Mouse (Mus musculus) stomach, postnatal 0 days (tissue): ENCODE data around the gene Gm5426. TPM values are rescaled to one million over a fixed set of nuclear protein-coding genes. Genes with fewer than 3 reads are reported as not detected.

Experiments used
- ATAC-seq: fragments of 200-750 bp; cut with Nextera tagmentation; 2 replicates; pipeline ENCODE4 v1.8.0; 2017; ENCODE audit not compliant: low FRiP score, low TSS enrichment
- DNase-seq: peaks from one replicate; pipeline ENCODE4 v3.0.0-alpha.2; 2016; ENCODE audit warnings: low spot score
- H3K27ac ChIP-seq: fragments of 300-500 bp; sonication (generic); replicated peaks from 2 replicates; pipeline ENCODE4 v1.5.1; 2014; ENCODE audit warnings: mild to moderate bottlenecking, control low read depth
- H3K27me3 ChIP-seq: fragments of 300-500 bp; sonication (generic); 2 replicates; pipeline ENCODE4 v1.6.1; 2014; ENCODE audit warnings: low read length; ENCODE audit not compliant: control insufficient read depth, insufficient read depth
- H3K36me3 ChIP-seq: fragments of 300-500 bp; sonication (generic); 2 replicates; pipeline ENCODE4 v1.6.1; 2014; ENCODE audit warnings: low read length, mixed read lengths; ENCODE audit not compliant: control insufficient read depth, insufficient read depth
- H3K4me1 ChIP-seq: fragments of 300-500 bp; sonication (generic); replicated peaks from 2 replicates; pipeline ENCODE4 v1.6.1; 2014; ENCODE audit warnings: antibody characterized with exemption; ENCODE audit not compliant: control insufficient read depth, insufficient read depth
- H3K4me2 ChIP-seq: fragments of 300-500 bp; sonication (generic); replicated peaks from 2 replicates; pipeline ENCODE4 v1.6.1; 2014; ENCODE audit warnings: low read depth, mild to moderate bottlenecking, control low read depth, moderate library complexity
- H3K4me3 ChIP-seq: fragments of 300-500 bp; sonication (generic); 2 replicates; pipeline ENCODE4 v1.5.1; 2014; ENCODE audit warnings: low read depth, low read length, control low read depth
- H3K9ac ChIP-seq: fragments of 300-500 bp; sonication (generic); 2 replicates; pipeline ENCODE4 v1.6.1; 2014; ENCODE audit warnings: mild to moderate bottlenecking, low read length, control low read depth, mixed read lengths
- H3K9me3 ChIP-seq: fragments of 300-500 bp; sonication (generic); 2 replicates; pipeline ENCODE4 v1.6.1; 2016; ENCODE audit warnings: low read length; ENCODE audit not compliant: control insufficient read depth
- CTCF ChIP-seq: IDR thresholded peaks from 2 replicates; pipeline ENCODE4 v1.5.1; 2016; ENCODE audit warnings: antibody characterized with exemption, low read depth, mild to moderate bottlenecking, moderate library complexity
- EP300 ChIP-seq: optimal IDR thresholded peaks from 2 replicates; pipeline ENCODE3; 2016; ENCODE audit warnings: antibody characterized with exemption
- WGBS: fragments of 180-500 bp; shearing (Covaris S2); extraction: QIAGEN DNeasy Blood & Tissue Kit; methylation state at CpG from one replicate; pipeline ENCODE4 v1.1.7; 2014; 5-methylcytosine and 5-hydroxymethylcytosine counted together
- polyA plus RNA-seq: library from polyadenylated mRNA; unstranded; fragments of >200 nt; fragmentation: Nextera tagmentation; extraction: Ambion mirVana; gene quantifications from 2 replicates; pipeline ENCODE4 v1.2.1, GENCODE M21; 2015

Gm5426 gene
- polyA plus RNA-seq, 1 experiment from 2014 or later: not detected

DNA sequence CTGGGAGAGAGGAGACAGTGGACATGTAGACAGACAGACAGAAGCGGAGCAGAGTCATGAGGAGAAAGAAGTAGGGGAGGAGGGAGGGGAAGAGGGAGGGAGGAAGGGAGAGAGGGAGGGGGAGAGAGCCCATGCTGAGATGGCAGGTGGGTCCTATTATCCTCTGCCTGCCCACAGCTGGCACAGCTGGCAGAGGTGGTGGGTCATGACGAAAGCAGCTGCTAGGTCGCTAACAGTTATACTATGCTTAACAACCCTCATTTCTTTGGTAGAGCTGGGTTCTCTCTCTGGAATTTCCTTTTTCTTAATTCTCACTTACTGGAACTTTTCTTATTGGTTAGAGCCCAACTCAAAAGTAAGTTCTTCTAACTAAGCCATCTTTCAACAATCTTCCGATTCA is 28.9 kb downstream of the Gm5426 start:
- no peaks in the 10 kb centered on the region for H3K9me3 ChIP-seq
- no peak overlapping the region for H3K9ac ChIP-seq
- no peak overlapping the region for H3K4me3 ChIP-seq
- no peak overlapping the region for H3K27ac ChIP-seq
- ATAC-seq: no peak
- no peaks in the 10 kb centered on the region for H3K27me3 ChIP-seq
- TF ChIP-seq CTCF (no peak), EP300 (no peak)
- DNase-seq: no peak
- no peak overlapping the region for H3K4me2 ChIP-seq
- H3K4me1 ChIP-seq: no peaks in the 10 kb centered on the region
- WGBS: 90% methylated on average over 4 of the region's 4 CpGs
- H3K36me3 ChIP-seq: no peaks in the 10 kb centered on the region

DNA sequence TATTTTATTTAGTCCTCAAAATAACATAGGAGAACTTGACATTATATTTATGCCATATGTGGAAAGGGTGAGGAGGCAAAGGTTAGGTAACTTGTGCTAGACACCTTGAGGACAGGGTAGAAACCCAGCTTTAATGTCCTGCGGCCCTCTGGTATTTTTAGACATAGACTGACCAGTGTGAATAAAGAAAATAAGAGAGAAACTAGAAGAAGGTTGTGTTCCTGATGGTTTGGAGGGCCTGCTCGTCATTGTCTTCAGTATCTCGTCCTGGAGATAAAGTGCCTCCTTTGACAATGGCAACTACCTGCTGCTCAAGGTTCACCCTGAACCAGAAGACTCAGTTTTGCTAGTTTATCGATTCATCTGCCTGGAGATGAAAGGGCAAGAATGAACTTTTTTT is 32.6 kb downstream of the Gm5426 start:
- Histone ChIP-seq H3K36me3 (no peaks in the 10 kb centered on the region), H3K27ac (no peak overlapping the region), H3K9me3 (no peaks in the 10 kb centered on the region), H3K4me1 (no peaks in the 10 kb centered on the region), H3K9ac (no peak overlapping the region), H3K4me2 (no peak overlapping the region), H3K27me3 (no peaks in the 10 kb centered on the region), H3K4me3 (no peak overlapping the region)
- no peak for DNase-seq
- TF ChIP-seq CTCF: no peak
- no peak for TF ChIP-seq EP300
- ATAC-seq: no peak
- 84% methylated on average over 4 of the region's 4 CpGs for WGBS

DNA sequence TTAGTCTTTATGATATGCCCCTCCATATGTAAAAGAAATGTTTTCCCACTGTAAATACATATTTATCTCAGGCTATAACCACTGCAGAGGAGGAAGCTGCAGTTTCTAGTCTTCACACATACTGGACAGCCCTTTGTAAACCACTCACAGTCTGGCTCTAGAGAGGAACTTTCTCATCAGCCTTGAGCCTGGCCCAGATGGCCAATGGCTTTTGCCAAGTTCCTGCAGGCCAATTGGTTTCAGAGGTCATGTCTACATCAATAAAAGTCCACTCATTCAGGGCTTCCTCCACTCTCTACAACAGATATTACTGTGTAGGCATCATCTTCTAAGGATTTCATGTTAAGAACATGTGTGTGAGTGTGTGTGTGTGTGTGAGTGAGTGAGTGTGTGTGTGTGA is 35.1 kb downstream of the Gm5426 start:
- Histone ChIP-seq H3K27me3 (no peaks in the 10 kb centered on the region), H3K27ac (no peak overlapping the region), H3K4me3 (no peak overlapping the region), H3K9me3 (no peaks in the 10 kb centered on the region), H3K36me3 (no peaks in the 10 kb centered on the region), H3K4me2 (no peak overlapping the region), H3K4me1 (no peaks in the 10 kb centered on the region), H3K9ac (no peak overlapping the region)
- no peak for DNase-seq
- no peak for TF ChIP-seq CTCF
- TF ChIP-seq EP300: no peak
- ATAC-seq: no peak

DNA sequence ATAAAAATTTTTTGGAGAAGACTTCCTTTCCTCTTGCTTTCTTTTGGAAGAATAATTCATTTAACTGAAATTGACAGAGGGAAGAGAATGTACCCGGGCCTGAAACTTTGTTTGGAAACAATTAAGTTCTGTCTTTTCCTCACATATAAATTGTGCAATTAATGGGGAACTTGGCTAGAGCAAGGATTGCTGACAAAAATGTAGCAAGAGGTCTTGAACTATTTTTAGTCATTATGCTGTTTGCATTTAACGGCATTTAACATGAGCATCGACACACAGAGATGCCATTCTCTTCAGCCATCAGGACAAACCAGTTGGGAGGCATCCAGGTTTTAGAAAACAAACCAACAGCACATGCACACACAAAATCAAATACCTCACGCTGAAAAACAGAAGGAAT is 36.6 kb downstream of the Gm5426 start:
- Histone ChIP-seq H3K9me3 (no peaks in the 10 kb centered on the region), H3K4me1 (no peaks in the 10 kb centered on the region), H3K4me2 (no peak overlapping the region), H3K36me3 (no peaks in the 10 kb centered on the region), H3K27ac (no peak overlapping the region), H3K27me3 (no peaks in the 10 kb centered on the region), H3K9ac (no peak overlapping the region), H3K4me3 (no peak overlapping the region)
- no peak for TF ChIP-seq CTCF
- TF ChIP-seq EP300: no peak
- ATAC-seq (no peak; the same call in 1 of the 2 replicates), DNase-seq (no peak)
- 41% methylated on average over 4 of the region's 4 CpGs for WGBS

DNA sequence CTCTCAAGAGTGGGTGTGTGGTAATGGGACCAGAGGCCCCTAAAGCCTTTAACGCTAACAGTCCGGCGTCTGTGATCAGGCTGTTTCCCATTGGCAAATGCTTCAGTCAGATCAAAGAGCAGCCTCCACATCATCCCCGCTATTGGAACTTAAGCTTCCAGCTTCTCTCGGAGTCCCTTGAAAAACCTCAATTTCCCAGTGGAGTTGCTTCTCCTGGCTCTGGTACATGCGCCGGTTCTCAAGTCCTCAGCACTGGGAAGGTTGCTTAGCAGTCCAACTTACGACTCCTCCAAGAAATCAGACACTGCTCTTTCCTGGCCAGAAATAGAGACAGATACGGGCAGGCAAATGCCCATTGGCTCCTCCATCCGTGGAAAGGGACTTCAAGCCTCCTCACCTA is 37.4 kb downstream of the Gm5426 start:
- Histone ChIP-seq H3K36me3 (no peaks in the 10 kb centered on the region), H3K9me3 (no peaks in the 10 kb centered on the region), H3K27me3 (no peaks in the 10 kb centered on the region), H3K4me1 (no peaks in the 10 kb centered on the region), H3K9ac (no peak overlapping the region), H3K4me3 (no peak overlapping the region), H3K4me2 (no peak overlapping the region), H3K27ac (peak overlapping the region; percentile 53; the same call in 1 of the 2 replicates)
- TF ChIP-seq CTCF: no peak
- ATAC-seq (no peak), DNase-seq (no peak)
- WGBS: 71% methylated on average over 10 of the region's 10 CpGs

DNA sequence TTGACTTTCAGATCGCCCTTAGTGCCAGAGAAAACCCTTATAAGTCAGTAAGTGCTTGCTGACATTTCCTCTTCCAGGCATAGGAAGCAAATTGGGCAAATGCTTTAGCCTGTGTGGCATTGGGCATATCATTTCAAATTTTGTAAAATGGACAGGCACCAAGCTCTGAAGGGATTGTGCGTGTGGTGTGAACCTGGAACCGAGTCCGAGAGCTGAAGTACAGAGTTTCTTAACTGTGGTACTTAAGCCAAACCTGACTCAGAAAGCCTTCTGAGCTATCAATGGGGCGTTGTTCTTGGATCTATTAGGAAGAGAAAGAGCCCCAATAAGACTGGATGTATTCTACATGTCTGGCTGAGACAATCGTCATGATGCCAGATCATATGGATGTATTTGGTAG is 40.5 kb downstream of the Gm5426 start:
- TF ChIP-seq CTCF (no peak), EP300 (no peak)
- H3K27me3 ChIP-seq: no peaks in the 10 kb centered on the region
- H3K9me3 ChIP-seq: no peaks in the 10 kb centered on the region

More for the DNA sequence above, 40.5 kb downstream of the Gm5426 start:
- Histone ChIP-seq H3K4me3 (no peak overlapping the region), H3K4me2 (no peak overlapping the region), H3K4me1 (no peaks in the 10 kb centered on the region), H3K36me3 (no peaks in the 10 kb centered on the region), H3K27ac (no peak overlapping the region), H3K9ac (no peak overlapping the region)
- ATAC-seq: no peak
- no peak for DNase-seq
- 91% methylated on average over 6 of the region's 6 CpGs for WGBS
